Mouse (Mus musculus) heart, embryonic 16.5 days (tissue): ENCODE data around the gene Borcs5. TPM values are rescaled to one million over a fixed set of nuclear protein-coding genes. Genes with fewer than 3 reads are reported as not detected.
A peak's percentile ranks its signal among the peaks of the same experiment; 100 is the strongest.

ENCODE experiments used
- ATAC-seq: fragments of 200-750 bp; cut with Nextera tagmentation; replicated peaks from 2 replicates; pipeline ENCODE4 v1.8.0; 2017; ENCODE audit warnings: moderate number of reproducible peaks; ENCODE audit not compliant: insufficient read depth, low FRiP score; ENCODE audit errors: extremely low read depth
- H3K27ac ChIP-seq: fragments of 300-500 bp; sonication (generic); 2 replicates; pipeline ENCODE4 v1.5.1; 2014; ENCODE audit warnings: mild to moderate bottlenecking, low read length, control low read depth, moderate library complexity
- H3K27me3 ChIP-seq: fragments of 300-500 bp; sonication (generic); 2 replicates; pipeline ENCODE4 v1.6.1; 2014; ENCODE audit warnings: low read length, mixed read lengths; ENCODE audit not compliant: control insufficient read depth, insufficient read depth
- H3K36me3 ChIP-seq: fragments of 300-500 bp; sonication (generic); 2 replicates; pipeline ENCODE4 v1.6.1; 2014; ENCODE audit not compliant: control insufficient read depth, insufficient read depth
- H3K4me1 ChIP-seq: fragments of 300-500 bp; sonication (generic); 2 replicates; pipeline ENCODE4 v1.6.1; 2014; ENCODE audit warnings: low read length, mixed read lengths; ENCODE audit not compliant: control insufficient read depth, insufficient read depth
- H3K4me2 ChIP-seq: fragments of 300-500 bp; sonication (generic); 2 replicates; pipeline ENCODE4 v1.6.1; 2014; ENCODE audit warnings: low read depth, mild to moderate bottlenecking, control low read depth, low read length
- H3K4me3 ChIP-seq: fragments of 300-500 bp; sonication (generic); 2 replicates; pipeline ENCODE4 v1.5.1; 2014; ENCODE audit warnings: mild to moderate bottlenecking, control low read depth, low read length
- H3K9ac ChIP-seq: fragments of 300-500 bp; sonication (generic); 2 replicates; pipeline ENCODE4 v1.6.1; 2014; ENCODE audit warnings: low read length, control low read depth
- H3K9me3 ChIP-seq: fragments of 300-500 bp; sonication (generic); replicated peaks from 2 replicates; pipeline ENCODE4 v1.6.1; 2016; ENCODE audit warnings: low read length; ENCODE audit not compliant: control insufficient read depth
- WGBS: fragments of 180-500 bp; shearing (Covaris S2); extraction: QIAGEN DNeasy Blood & Tissue Kit; methylation state at CpG from one replicate; pipeline ENCODE4 v1.1.7; 2014; 5-methylcytosine and 5-hydroxymethylcytosine counted together
- polyA plus RNA-seq: library from polyadenylated mRNA; unstranded; fragments of >200 nt; fragmentation: Nextera tagmentation; extraction: Ambion mirVana; gene quantifications from 2 replicates; pipeline ENCODE4 v1.2.1, GENCODE M21; 2015

Borcs5 gene
- polyA plus RNA-seq, 1 experiment from 2014 or later = 17.5 TPM

DNA sequence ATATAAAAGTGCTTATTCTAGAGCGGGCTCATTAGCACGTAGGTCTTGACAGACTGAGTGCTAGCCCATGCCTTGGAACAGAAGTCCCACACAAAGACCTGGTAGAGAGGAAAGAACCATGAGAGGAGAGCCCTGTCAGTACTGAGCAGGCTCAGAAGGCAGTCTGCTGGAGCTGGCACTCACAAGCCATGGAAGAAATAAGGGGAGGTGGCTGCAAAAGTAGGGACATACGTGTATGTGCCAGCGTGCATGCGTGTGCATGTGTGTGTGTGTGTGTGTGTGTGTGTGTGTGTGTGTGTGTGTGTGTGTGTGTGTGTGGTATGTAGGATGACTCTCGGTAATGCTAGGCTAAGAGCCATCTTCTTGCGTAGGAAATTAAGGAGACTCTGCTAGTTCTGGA is 84.0 kb downstream of the Borcs5 start:
- Histone ChIP-seq H3K36me3 (peaks cover 25% of the 10 kb centered on the region; the same call in 1 of the 2 replicates), H3K9ac (no peak overlapping the region), H3K9me3 (no peaks in the 10 kb centered on the region), H3K4me3 (no peak overlapping the region), H3K4me2 (no peak overlapping the region), H3K27me3 (no peaks in the 10 kb centered on the region), H3K27ac (no peak overlapping the region), H3K4me1 (no peaks in the 10 kb centered on the region)
- no peak for ATAC-seq
- 94% methylated on average over 7 of the region's 7 CpGs for WGBS

- H3K36me3 ChIP-seq = peaks cover 24% of the 10 kb centered on the region; the same call in 1 of the 2 replicates
- no peak for ATAC-seq
Observed at GRCm38 (mm10) chr6:134723833-134724553, 84.7 kb downstream of the Borcs5 start.

DNA sequence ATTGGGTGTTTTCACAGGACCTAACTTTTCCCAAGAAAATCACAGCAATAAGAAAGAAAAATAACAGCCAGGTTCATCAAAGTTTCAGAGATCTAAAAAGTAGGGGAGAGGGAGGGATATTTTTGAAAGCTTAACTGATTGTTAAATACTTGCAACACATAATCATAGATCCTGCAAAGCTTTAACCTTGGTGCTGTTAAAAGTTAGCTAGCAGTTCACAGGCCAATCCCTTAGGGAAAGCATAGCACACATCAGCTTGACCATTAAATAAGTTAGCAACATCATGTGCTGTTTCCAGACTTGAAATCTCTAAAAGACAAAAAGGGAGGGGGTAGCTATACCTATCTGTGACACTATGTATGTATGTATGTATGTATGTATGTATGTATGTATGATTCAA is 86.1 kb downstream of the Borcs5 start:
- Histone ChIP-seq H3K9me3 (no peaks in the 10 kb centered on the region), H3K27me3 (no peaks in the 10 kb centered on the region), H3K9ac (no peak overlapping the region), H3K4me1 (no peaks in the 10 kb centered on the region; the same call in 1 of the 2 replicates), H3K4me2 (no peak overlapping the region), H3K36me3 (peaks cover 13% of the 10 kb centered on the region; the same call in 1 of the 2 replicates), H3K27ac (no peak overlapping the region), H3K4me3 (no peak overlapping the region)
- ATAC-seq = no peak

More at GRCm38 (mm10) chr6:134723833-134724553, 84.7 kb downstream of the Borcs5 start:
- H3K9me3 ChIP-seq = no peaks in the 10 kb centered on the region
- no peak overlapping the region for H3K9ac ChIP-seq
- no peaks in the 10 kb centered on the region for H3K27me3 ChIP-seq
- no peak overlapping the region for H3K4me3 ChIP-seq
- H3K4me1 ChIP-seq = no peaks in the 10 kb centered on the region
- WGBS = 79% methylated on average over 9 of the region's 9 CpGs
- no peak overlapping the region for H3K27ac ChIP-seq
- H3K4me2 ChIP-seq = no peak overlapping the region

- H3K9me3 ChIP-seq = no peaks in the 10 kb centered on the region
- WGBS = 47% methylated on average over 3 of the region's 3 CpGs
Observed at GRCm38 (mm10) chr6:134730978-134731377, 91.7 kb downstream of the Borcs5 start.

DNA sequence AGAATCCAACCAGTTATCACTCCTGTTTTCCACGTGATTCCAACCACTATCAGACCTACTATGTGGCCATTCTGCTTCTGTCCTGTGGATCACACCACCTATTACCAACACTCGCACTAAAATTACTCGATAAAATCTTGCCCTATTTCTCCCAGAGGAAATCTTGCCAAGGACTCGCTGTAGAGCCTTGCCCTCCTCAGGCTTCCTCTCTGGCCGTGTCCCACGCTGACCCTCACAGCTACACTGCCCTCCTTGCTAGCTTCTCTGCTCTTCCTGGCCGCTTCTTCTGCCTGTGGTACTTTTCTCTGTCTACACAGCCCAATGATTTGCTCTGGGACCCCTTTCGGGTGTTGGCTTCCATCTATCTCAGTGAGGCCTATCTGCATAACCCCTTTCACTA is 93.5 kb downstream of the Borcs5 start:
- Histone ChIP-seq H3K9me3 (no peaks in the 10 kb centered on the region; the same call in 1 of the 2 replicates), H3K27ac (no peak overlapping the region), H3K9ac (no peak overlapping the region), H3K4me1 (peaks cover 10% of the 10 kb centered on the region), H3K4me3 (no peak overlapping the region), H3K4me2 (no peak overlapping the region), H3K27me3 (no peaks in the 10 kb centered on the region), H3K36me3 (peaks cover 19% of the 10 kb centered on the region)
- no peak for ATAC-seq
- 90% methylated on average over 8 of the region's 8 CpGs for WGBS

More at GRCm38 (mm10) chr6:134730978-134731377, 91.7 kb downstream of the Borcs5 start:
- H3K9ac ChIP-seq = no peak overlapping the region
- no peak overlapping the region for H3K4me3 ChIP-seq
- H3K27ac ChIP-seq = peak overlapping the region; percentile 11
- no peak overlapping the region for H3K4me2 ChIP-seq
- peaks cover 11% of the 10 kb centered on the region for H3K36me3 ChIP-seq
- no peaks in the 10 kb centered on the region for H3K27me3 ChIP-seq
- peaks cover 10% of the 10 kb centered on the region for H3K4me1 ChIP-seq
- no peak for ATAC-seq

DNA sequence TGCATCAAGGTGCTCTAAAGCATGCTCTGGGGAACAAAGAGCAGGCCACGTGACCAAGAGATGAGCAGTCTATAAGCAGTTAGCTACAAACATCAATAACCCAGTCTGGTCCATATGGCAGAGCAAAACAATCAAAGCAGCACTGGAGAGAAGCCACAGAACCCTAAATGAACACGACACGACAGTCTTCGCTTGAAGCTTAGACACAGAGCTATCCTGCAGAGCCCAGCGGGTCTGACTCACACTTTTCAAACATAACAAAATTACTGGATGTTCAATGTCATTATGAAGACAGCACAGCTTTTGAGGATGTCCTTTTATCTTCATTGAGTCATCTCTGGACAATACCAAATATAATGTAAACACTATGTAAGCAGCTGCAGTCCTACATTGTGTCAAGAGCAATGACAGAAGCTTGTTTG is 94.5 kb downstream of the Borcs5 start:
- Histone ChIP-seq H3K36me3 (peaks cover 27% of the 10 kb centered on the region), H3K9ac (no peak overlapping the region), H3K9me3 (no peaks in the 10 kb centered on the region; the same call in 1 of the 2 replicates), H3K4me3 (no peak overlapping the region), H3K4me1 (peaks cover 10% of the 10 kb centered on the region), H3K27me3 (no peaks in the 10 kb centered on the region), H3K27ac (no peak overlapping the region), H3K4me2 (no peak overlapping the region)
- WGBS = 88% methylated on average over 5 of the region's 5 CpGs
- no peak for ATAC-seq

- Histone ChIP-seq H3K27me3 (no peaks in the 10 kb centered on the region), H3K9ac (no peak overlapping the region), H3K4me1 (no peaks in the 10 kb centered on the region), H3K9me3 (no peaks in the 10 kb centered on the region; the same call in 1 of the 2 replicates), H3K27ac (no peak overlapping the region), H3K4me2 (no peak overlapping the region), H3K4me3 (no peak overlapping the region), H3K36me3 (peaks cover 33% of the 10 kb centered on the region)
- 76% methylated on average over 3 of the region's 3 CpGs for WGBS
- no peak for ATAC-seq
Observed at GRCm38 (mm10) chr6:134736853-134737252, 97.5 kb downstream of the Borcs5 start.

GRCm38 (mm10) chr6:134743568-134743967 is 104.3 kb downstream of the Borcs5 start:
- Histone ChIP-seq H3K36me3 (peaks cover 10% of the 10 kb centered on the region), H3K27ac (no peak overlapping the region), H3K4me2 (no peak overlapping the region), H3K9ac (no peak overlapping the region), H3K9me3 (no peaks in the 10 kb centered on the region), H3K27me3 (no peaks in the 10 kb centered on the region), H3K4me1 (peaks cover 2% of the 10 kb centered on the region), H3K4me3 (no peak overlapping the region)
- no peak for ATAC-seq

GRCm38 (mm10) chr6:134745876-134746275 is 106.6 kb downstream of the Borcs5 start:
- no peak overlapping the region for H3K27ac ChIP-seq
- H3K9me3 ChIP-seq = no peaks in the 10 kb centered on the region
- no peaks in the 10 kb centered on the region for H3K27me3 ChIP-seq
- no peak overlapping the region for H3K4me2 ChIP-seq
- peaks cover 9% of the 10 kb centered on the region; the same call in 1 of the 2 replicates for H3K36me3 ChIP-seq
- H3K4me1 ChIP-seq = peaks cover 2% of the 10 kb centered on the region
- no peak for ATAC-seq
- WGBS = 93% methylated on average over 7 of the region's 7 CpGs
- H3K9ac ChIP-seq = no peak overlapping the region
- H3K4me3 ChIP-seq = no peak overlapping the region
